Mouse (Mus musculus) forebrain, postnatal 0 days (tissue): Measurements from ENCODE around the gene Mphosph8. TPM values are rescaled to one million over a fixed set of nuclear protein-coding genes. Genes with fewer than 3 reads are reported as not detected.

Experiments used
- ATAC-seq: fragments of 200-750 bp; cut with Nextera tagmentation; 2 replicates; pipeline ENCODE4 v1.8.0; 2017; ENCODE audit warnings: mild to moderate bottlenecking, moderate library complexity
- DNase-seq: peaks from one replicate; pipeline ENCODE4 v3.0.0-alpha.2; 2015
- H3K27ac ChIP-seq: fragments of 300-500 bp; sonication (generic); 2 replicates; pipeline ENCODE4 v1.5.1; 2014; ENCODE audit warnings: low read depth, mild to moderate bottlenecking, antibody characterized with exemption, low read length, moderate library complexity, mixed read lengths
- H3K27me3 ChIP-seq: fragments of 300-500 bp; sonication (generic); 2 replicates; pipeline ENCODE4 v1.6.1; 2014; ENCODE audit warnings: mild to moderate bottlenecking, low read length, mixed read lengths; ENCODE audit not compliant: insufficient read depth
- H3K36me3 ChIP-seq: fragments of 300-500 bp; sonication (generic); 2 replicates; pipeline ENCODE4 v1.6.1; 2014; ENCODE audit warnings: mild to moderate bottlenecking, moderate library complexity; ENCODE audit not compliant: insufficient read depth
- H3K4me1 ChIP-seq: fragments of 300-500 bp; sonication (generic); 2 replicates; pipeline ENCODE4 v1.6.1; 2014; ENCODE audit warnings: antibody characterized with exemption; ENCODE audit not compliant: insufficient read depth
- H3K4me2 ChIP-seq: fragments of 300-500 bp; sonication (generic); 2 replicates; pipeline ENCODE4 v1.6.1; 2014; ENCODE audit warnings: low read depth, mild to moderate bottlenecking, moderate library complexity
- H3K4me3 ChIP-seq: fragments of 300-500 bp; sonication (generic); 2 replicates; pipeline ENCODE4 v1.5.1; 2014; ENCODE audit warnings: low read depth, low read length, mixed read lengths
- H3K9ac ChIP-seq: fragments of 300-500 bp; sonication (generic); 2 replicates; pipeline ENCODE4 v1.6.1; 2014; ENCODE audit warnings: mild to moderate bottlenecking
- H3K9me3 ChIP-seq: fragments of 300-500 bp; sonication (generic); 2 replicates; pipeline ENCODE4 v1.6.1; 2016; ENCODE audit warnings: low read length
- CTCF ChIP-seq: sonication (generic); IDR thresholded peaks from 2 replicates; pipeline ENCODE4 v1.5.1; 2016; ENCODE audit warnings: antibody characterized with exemption, control low read depth, low read depth
- WGBS: fragments of 180-500 bp; shearing (Covaris S2); extraction: QIAGEN DNeasy Blood & Tissue Kit; methylation state at CpG from one replicate; pipeline ENCODE4 v1.1.7; 2014; 5-methylcytosine and 5-hydroxymethylcytosine counted together
- polyA plus RNA-seq: library from polyadenylated mRNA; unstranded; fragments of >200 nt; fragmentation: Nextera tagmentation; extraction: Ambion mirVana; gene quantifications from 2 replicates; pipeline ENCODE4 v1.2.1, GENCODE M21; 2015
- total RNA-seq: library from RNA; depleted of rRNA; stranded (reverse); fragments of >200 nt; gene quantifications from 2 replicates; pipeline ENCODE4 v1.2.3, GENCODE M21; 2014; rRNA removed

The Mphosph8 gene
- total and polyA plus RNA-seq, 2 experiments from 2014 or later = 19.2 to 30.8 TPM

DNA sequence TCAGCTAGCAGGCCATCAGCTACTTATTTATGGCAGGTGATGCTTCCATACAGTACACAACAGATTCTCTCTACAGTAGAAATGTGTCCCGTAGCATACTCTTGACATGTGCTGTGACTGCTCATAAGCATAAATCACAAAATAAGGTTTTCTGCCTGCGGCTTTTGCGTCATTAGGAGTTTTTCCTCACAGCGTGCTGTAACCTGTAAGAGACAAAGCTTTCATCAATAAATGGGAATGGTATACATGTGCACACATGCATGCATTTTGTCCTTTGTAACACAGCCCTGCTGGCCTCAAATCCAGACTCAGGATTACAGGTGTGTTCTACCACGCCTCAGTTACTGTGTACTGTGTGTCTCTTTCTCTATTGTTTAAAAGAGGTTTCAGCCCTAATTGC, 29.8 kb downstream of the Mphosph8 start:
- H3K4me2 ChIP-seq = no peak overlapping the region
- 85% methylated on average over 5 of the region's 5 CpGs for WGBS
- peaks cover 54% of the 10 kb centered on the region for H3K36me3 ChIP-seq
- no peak overlapping the region for H3K9ac ChIP-seq
- no peaks in the 10 kb centered on the region for H3K4me1 ChIP-seq
- ATAC-seq = no peak
- no peaks in the 10 kb centered on the region for H3K27me3 ChIP-seq
- H3K9me3 ChIP-seq = no peaks in the 10 kb centered on the region
- no peak overlapping the region for H3K4me3 ChIP-seq
- DNase-seq = no peak
- no peak for TF ChIP-seq CTCF
- H3K27ac ChIP-seq = no peak overlapping the region

DNA sequence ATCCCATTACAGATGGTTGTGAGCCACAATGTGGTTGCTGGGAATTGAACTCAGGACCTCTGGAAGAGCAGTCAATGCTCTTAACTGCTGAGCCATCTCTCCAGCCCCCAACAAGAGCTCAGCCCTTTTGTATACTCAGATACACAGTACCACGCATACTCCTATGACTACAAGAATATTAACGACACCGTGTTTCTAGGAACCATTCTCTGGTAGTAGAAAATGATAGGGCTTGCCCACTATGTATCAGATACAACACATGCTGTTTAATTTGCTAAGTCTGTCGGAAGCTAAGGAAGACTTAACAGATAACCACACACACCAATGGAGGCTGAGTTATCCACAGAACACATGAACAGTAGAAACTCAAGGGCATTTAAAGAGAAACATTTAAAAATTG, 34.6 kb downstream of the Mphosph8 start:
- no peak for ATAC-seq
- H3K36me3 ChIP-seq = peaks cover 17% of the 10 kb centered on the region
- no peak overlapping the region for H3K4me3 ChIP-seq
- no peak overlapping the region for H3K27ac ChIP-seq
- no peak for DNase-seq
- no peak overlapping the region for H3K4me2 ChIP-seq
- 94% methylated on average over 4 of the region's 4 CpGs for WGBS
- no peaks in the 10 kb centered on the region for H3K4me1 ChIP-seq
- H3K9ac ChIP-seq = no peak overlapping the region
- no peaks in the 10 kb centered on the region for H3K27me3 ChIP-seq
- TF ChIP-seq CTCF = no peak
- no peaks in the 10 kb centered on the region for H3K9me3 ChIP-seq

DNA sequence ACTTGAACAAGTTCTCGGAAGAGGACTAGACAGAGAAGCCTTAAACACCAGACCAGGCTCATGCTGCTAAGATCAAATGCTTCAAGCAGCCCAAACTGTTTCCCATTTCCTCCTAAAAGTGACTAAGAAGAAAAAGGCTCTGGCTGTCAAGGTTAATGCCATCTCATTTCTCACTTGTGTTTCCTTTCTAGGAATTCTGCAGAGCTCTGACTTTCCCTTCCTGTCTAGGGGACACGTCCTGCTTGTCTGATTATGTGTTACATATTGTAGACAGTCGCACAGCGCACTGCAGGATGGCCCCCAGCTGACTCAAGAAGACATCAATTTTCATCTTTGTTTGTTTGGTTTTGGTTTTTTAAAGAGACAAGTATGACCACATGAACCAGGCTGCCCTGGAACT, 37.6 kb downstream of the Mphosph8 start:
- Histone ChIP-seq H3K4me3 (no peak overlapping the region), H3K9ac (no peak overlapping the region), H3K36me3 (peaks cover 4% of the 10 kb centered on the region), H3K27me3 (no peaks in the 10 kb centered on the region), H3K4me2 (no peak overlapping the region), H3K9me3 (no peaks in the 10 kb centered on the region), H3K4me1 (no peaks in the 10 kb centered on the region), H3K27ac (no peak overlapping the region)
- no peak for TF ChIP-seq CTCF
- DNase-seq (no peak), ATAC-seq (no peak)
- 87% methylated on average over 4 of the region's 4 CpGs for whole genome bisulfite sequencing

DNA sequence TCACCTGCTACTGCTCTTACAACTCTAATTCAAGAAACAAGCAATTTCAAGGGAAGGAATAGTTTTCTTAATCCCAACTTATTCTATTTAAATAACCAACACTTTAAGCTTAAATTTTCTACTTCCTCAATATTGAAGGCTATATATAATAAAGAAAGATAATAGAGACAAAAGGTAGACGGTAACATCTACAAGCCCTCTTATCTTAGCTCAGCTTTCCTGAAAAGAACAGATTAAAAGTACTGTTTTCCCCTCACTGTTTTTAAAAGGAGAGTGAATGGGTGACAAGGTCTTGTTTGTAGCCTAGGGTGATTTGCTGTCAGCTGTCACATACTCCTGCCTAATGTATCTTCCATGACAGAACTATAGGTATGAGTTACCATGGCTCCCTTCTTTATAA, 58.4 kb downstream of the Mphosph8 start:
- H3K27ac ChIP-seq = no peak overlapping the region
- DNase-seq (no peak), ATAC-seq (no peak)
- no peaks in the 10 kb centered on the region for H3K9me3 ChIP-seq
- H3K4me2 ChIP-seq = no peak overlapping the region
- H3K27me3 ChIP-seq = no peaks in the 10 kb centered on the region
- TF ChIP-seq CTCF = no peak
- H3K4me1 ChIP-seq = no peaks in the 10 kb centered on the region
- H3K9ac ChIP-seq = no peak overlapping the region
- H3K4me3 ChIP-seq = no peak overlapping the region
- 82% methylated on average over 1 of the region's 1 CpGs for WGBS
- no peaks in the 10 kb centered on the region for H3K36me3 ChIP-seq

DNA sequence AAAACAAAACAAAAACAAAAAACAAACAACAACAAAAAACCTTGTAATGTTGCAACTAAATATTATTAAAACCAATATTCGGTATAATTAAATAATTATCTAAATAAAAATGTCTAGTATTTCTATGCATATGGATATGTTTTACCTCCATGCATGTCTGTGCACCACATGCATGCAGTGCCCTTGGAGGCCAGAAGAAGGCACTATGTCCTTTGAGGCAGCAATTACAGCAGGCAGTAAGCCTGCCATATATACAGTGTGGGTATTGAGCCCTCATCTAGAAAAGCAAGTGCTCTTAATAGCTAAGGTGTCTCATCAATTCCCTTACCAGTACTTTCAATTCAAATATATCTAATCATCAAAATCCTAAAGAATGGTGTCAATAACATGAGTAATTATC, 72.1 kb downstream of the Mphosph8 start:
- DNase-seq (no peak), ATAC-seq (no peak)
- H3K4me2 ChIP-seq = no peak overlapping the region
- H3K27ac ChIP-seq = no peak overlapping the region
- no peaks in the 10 kb centered on the region for H3K36me3 ChIP-seq
- TF ChIP-seq CTCF = peak; percentile 24
- WGBS = 98% methylated on average over 1 of the region's 1 CpGs
- no peak overlapping the region for H3K9ac ChIP-seq
- no peaks in the 10 kb centered on the region for H3K4me1 ChIP-seq
- H3K9me3 ChIP-seq = no peaks in the 10 kb centered on the region
- H3K27me3 ChIP-seq = no peaks in the 10 kb centered on the region
- H3K4me3 ChIP-seq = no peak overlapping the region

Other genes with a start within 250 kb of the Mphosph8 start
- 5.3 and 6.2 TPM in 2 replicates for gene Cenpj, start 92.8 kb upstream of the Mphosph8 start, total RNA-seq
- gene Cenpj, start 92.8 kb upstream of the Mphosph8 start, polyA plus RNA-seq = 4.4 and 4.8 TPM in 2 replicates
- gene Parp4, start 92.6 kb upstream of the Mphosph8 start, total RNA-seq = 0.77 and 1.3 TPM in 2 replicates
- 0.60 and 0.80 TPM in 2 replicates for gene Parp4, start 92.6 kb upstream of the Mphosph8 start, polyA plus RNA-seq
- gene Pspc1, start 110.1 kb downstream of the Mphosph8 start, total RNA-seq = 56.6 and 59.6 TPM in 2 replicates
- 33.1 and 39.1 TPM in 2 replicates for gene Pspc1, start 110.1 kb downstream of the Mphosph8 start, polyA plus RNA-seq
- gene Zmym5, start 143.5 kb downstream of the Mphosph8 start, total RNA-seq = 20.8 and 23.6 TPM in 2 replicates
- gene Zmym5, start 143.5 kb downstream of the Mphosph8 start, polyA plus RNA-seq = 17.0 and 27.2 TPM in 2 replicates
- gene Zmym2, start 218.4 kb downstream of the Mphosph8 start, total RNA-seq = 55.5 and 79.9 TPM in 2 replicates
- 24.2 and 29.9 TPM in 2 replicates for gene Zmym2, start 218.4 kb downstream of the Mphosph8 start, polyA plus RNA-seq